Mouse (Mus musculus): Measurements from ENCODE around the gene Zfp13.

Gene Zfp13

GRCm38 (mm10) chr17:23592208-23592925 lies 6.9 kb downstream of the Zfp13 start:
- DNase-seq, result peak; percentile 90

GRCm38 (mm10) chr17:23587253-23587652 lies 12.0 kb downstream of the Zfp13 start:
- DNase-seq, result no peak

- DNase-seq, result no peak
These were observed 13.4 kb downstream of the Zfp13 start for GRCm38 (mm10) chr17:23585721-23586491.

GRCm38 (mm10) chr17:23584786-23585185 lies 14.5 kb downstream of the Zfp13 start:
- DNase-seq, result no peak

- no peak for DNase-seq
These were observed 23.2 kb downstream of the Zfp13 start for GRCm38 (mm10) chr17:23575951-23576552.

- no peak for DNase-seq
These were observed 25.2 kb downstream of the Zfp13 start for GRCm38 (mm10) chr17:23574130-23574529.

GRCm38 (mm10) chr17:23572059-23572458 lies 27.2 kb downstream of the Zfp13 start:
- DNase-seq, result peak; percentile 26

- peak; percentile 12 for DNase-seq
These were observed 28.2 kb downstream of the Zfp13 start for GRCm38 (mm10) chr17:23571084-23571483.

GRCm38 (mm10) chr17:23570017-23570416 lies 29.3 kb downstream of the Zfp13 start:
- peak; percentile 69 for DNase-seq

- DNase-seq, result no peak
These were observed 30.9 kb downstream of the Zfp13 start for GRCm38 (mm10) chr17:23568370-23568769.

GRCm38 (mm10) chr17:23566787-23567186 lies 32.5 kb downstream of the Zfp13 start:
- peak; percentile 40 for DNase-seq

GRCm38 (mm10) chr17:23564368-23564715 lies 34.9 kb downstream of the Zfp13 start:
- no peak for DNase-seq

GRCm38 (mm10) chr17:23563595-23564367 lies 35.5 kb downstream of the Zfp13 start, which contains the start of gene Zfp213:
TSS of gene Zfp213 (minus strand) at chr17:23564238.
- peak; percentile 96 for DNase-seq

- DNase-seq, result peak; percentile 70
These were observed 39.5 kb downstream of the Zfp13 start for GRCm38 (mm10) chr17:23559767-23560166.

GRCm38 (mm10) chr17:23555243-23555916 lies 43.9 kb downstream of the Zfp13 start:
- peak; percentile 36 for DNase-seq

GRCm38 (mm10) chr17:23554321-23554720 lies 45.0 kb downstream of the Zfp13 start:
- DNase-seq, result no peak

GRCm38 (mm10) chr17:23553634-23554120 lies 45.6 kb downstream of the Zfp13 start:
- DNase-seq, result no peak

GRCm38 (mm10) chr17:23552896-23553633 lies 46.2 kb downstream of the Zfp13 start:
- no peak for DNase-seq

- DNase-seq, result no peak
These were observed 47.3 kb downstream of the Zfp13 start for GRCm38 (mm10) chr17:23551963-23552362.

GRCm38 (mm10) chr17:23551416-23551815 lies 47.9 kb downstream of the Zfp13 start:
- DNase-seq, result peak; percentile 29

GRCm38 (mm10) chr17:23550856-23551255 lies 48.4 kb downstream of the Zfp13 start:
- peak; percentile 48 for DNase-seq
